Mouse (Mus musculus) heart, embryonic 12.5 days (tissue): Measurements from ENCODE around the gene Pstpip1. TPM values are rescaled to one million over a fixed set of nuclear protein-coding genes. Genes with fewer than 3 reads are reported as not detected.

Experiments used
- ATAC-seq: fragments of 200-750 bp; cut with Nextera tagmentation; 2 replicates; pipeline ENCODE4 v1.8.0; 2017; ENCODE audit warnings: moderate TSS enrichment, moderate library complexity; ENCODE audit not compliant: insufficient number of reproducible peaks, low FRiP score
- H3K27ac ChIP-seq: fragments of 300-500 bp; sonication (generic); 2 replicates; pipeline ENCODE4 v1.5.1; 2016; ENCODE audit warnings: mild to moderate bottlenecking, moderate library complexity; ENCODE audit not compliant: poor library complexity, severe bottlenecking
- H3K27me3 ChIP-seq: fragments of 300-500 bp; sonication (generic); replicated peaks from 2 replicates; pipeline ENCODE4 v1.6.1; 2016; ENCODE audit warnings: mild to moderate bottlenecking, moderate library complexity
- H3K36me3 ChIP-seq: fragments of 300-500 bp; sonication (generic); 2 replicates; pipeline ENCODE4 v1.6.1; 2016; ENCODE audit warnings: mild to moderate bottlenecking, moderate library complexity
- H3K4me1 ChIP-seq: fragments of 300-500 bp; sonication (generic); replicated peaks from 2 replicates; pipeline ENCODE4 v1.6.1; 2016; ENCODE audit warnings: mild to moderate bottlenecking
- H3K4me2 ChIP-seq: fragments of 300-500 bp; sonication (generic); 2 replicates; pipeline ENCODE4 v1.6.1; 2016; ENCODE audit warnings: mild to moderate bottlenecking, moderate library complexity
- H3K4me3 ChIP-seq: fragments of 300-500 bp; sonication (generic); 2 replicates; pipeline ENCODE4 v1.5.1; 2016; ENCODE audit warnings: mild to moderate bottlenecking
- H3K9ac ChIP-seq: fragments of 300-500 bp; sonication (generic); 2 replicates; pipeline ENCODE4 v1.6.1; 2016; ENCODE audit warnings: mild to moderate bottlenecking, moderate library complexity
- H3K9me3 ChIP-seq: fragments of 300-500 bp; sonication (generic); replicated peaks from 2 replicates; pipeline ENCODE4 v1.6.1; 2016; ENCODE audit warnings: mild to moderate bottlenecking, moderate library complexity
- WGBS: fragments of 180-500 bp; shearing (Covaris S2); methylation state at CpG from one replicate; pipeline ENCODE4 v1.1.7; 2016; 5-methylcytosine and 5-hydroxymethylcytosine counted together
- polyA plus RNA-seq: library from polyadenylated mRNA; unstranded; fragments of >200 nt; fragmentation: Nextera tagmentation; extraction: Ambion mirVana; gene quantifications from 2 replicates; pipeline ENCODE4 v1.2.1, GENCODE M21; 2016

Gene Pstpip1
- polyA plus RNA-seq, 1 experiment from 2014 or later, result 0.60 TPM

DNA sequence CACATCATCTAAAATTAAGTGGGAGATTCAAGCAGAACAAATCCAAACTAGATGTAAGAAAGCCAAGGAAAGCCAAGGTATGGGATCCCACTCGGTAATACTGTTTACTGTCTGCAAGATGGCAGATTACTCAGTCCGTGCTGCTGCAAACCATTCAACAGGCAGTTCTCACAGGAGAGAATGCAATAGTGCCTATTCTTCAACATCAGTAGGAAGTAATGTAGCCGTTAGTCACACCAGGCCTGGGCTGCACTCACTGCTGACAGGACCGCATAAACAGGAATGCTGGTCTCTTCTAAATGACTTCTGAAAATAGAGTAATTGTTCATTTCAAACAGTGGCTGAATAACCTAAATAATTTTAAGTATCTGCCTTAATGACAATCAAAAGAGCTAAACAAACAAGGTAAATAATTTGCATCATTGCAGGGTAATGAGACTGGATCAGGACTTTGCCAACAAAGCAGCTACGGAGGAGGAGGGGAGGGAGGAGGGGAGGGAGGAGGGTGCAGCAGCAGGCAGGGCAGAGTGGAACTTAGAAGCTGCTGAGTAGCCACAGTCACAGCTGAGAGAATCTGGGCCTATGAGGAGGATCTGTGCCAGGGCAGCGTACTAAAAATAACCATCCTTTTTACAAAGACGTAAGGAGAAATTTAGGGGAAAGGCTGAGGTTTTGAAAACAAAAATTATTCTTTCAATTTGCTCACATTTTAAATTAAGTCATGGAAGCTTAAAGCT is 62.2 kb downstream of the Pstpip1 start:
- peaks cover 10% of the 10 kb centered on the region for H3K36me3 ChIP-seq
- no peak overlapping the region for H3K4me3 ChIP-seq
- no peak overlapping the region for H3K9ac ChIP-seq
- H3K9me3 ChIP-seq, result no peaks in the 10 kb centered on the region
- no peaks in the 10 kb centered on the region for H3K27me3 ChIP-seq
- peak overlapping the region; percentile 13; the same call in 1 of the 2 replicates for H3K4me2 ChIP-seq
- 37% methylated on average over 7 of the region's 7 CpGs for WGBS
- peak overlapping the region; percentile 84 for H3K27ac ChIP-seq
- H3K4me1 ChIP-seq, result peaks cover 52% of the 10 kb centered on the region
- no peak for ATAC-seq

DNA sequence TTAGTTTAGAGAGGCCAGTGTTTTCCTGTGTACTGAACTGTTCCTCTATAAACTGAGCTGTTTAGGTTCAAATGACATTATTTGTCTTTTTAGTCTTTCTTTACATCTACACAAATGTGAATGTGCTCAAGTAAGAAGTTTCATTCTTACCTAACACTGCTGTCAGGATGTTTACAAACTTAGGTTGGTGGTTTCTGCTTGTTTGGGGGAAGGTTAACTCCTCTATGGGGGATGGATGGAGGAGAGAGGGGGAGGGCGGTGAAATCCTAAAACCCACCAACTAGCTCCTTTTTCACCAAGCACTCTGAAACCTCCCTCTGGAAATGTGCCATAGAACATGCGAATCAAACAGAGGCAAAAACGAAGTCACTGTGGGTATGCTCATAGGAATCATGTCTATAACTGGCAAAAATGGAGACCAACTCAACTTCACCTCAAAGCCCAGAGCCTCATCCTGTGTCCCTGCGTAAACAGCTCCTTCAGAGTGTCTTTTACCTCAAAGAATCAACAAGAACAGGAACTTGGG is 62.8 kb downstream of the Pstpip1 start:
- no peak for ATAC-seq
- H3K9me3 ChIP-seq, result no peaks in the 10 kb centered on the region
- 76% methylated on average over 4 of the region's 4 CpGs for WGBS
- no peak overlapping the region for H3K4me3 ChIP-seq
- peaks cover 52% of the 10 kb centered on the region for H3K4me1 ChIP-seq
- no peaks in the 10 kb centered on the region for H3K27me3 ChIP-seq
- peak overlapping the region; percentile 84 for H3K27ac ChIP-seq
- peaks cover 9% of the 10 kb centered on the region for H3K36me3 ChIP-seq
- no peak overlapping the region for H3K9ac ChIP-seq
- no peak overlapping the region for H3K4me2 ChIP-seq

DNA sequence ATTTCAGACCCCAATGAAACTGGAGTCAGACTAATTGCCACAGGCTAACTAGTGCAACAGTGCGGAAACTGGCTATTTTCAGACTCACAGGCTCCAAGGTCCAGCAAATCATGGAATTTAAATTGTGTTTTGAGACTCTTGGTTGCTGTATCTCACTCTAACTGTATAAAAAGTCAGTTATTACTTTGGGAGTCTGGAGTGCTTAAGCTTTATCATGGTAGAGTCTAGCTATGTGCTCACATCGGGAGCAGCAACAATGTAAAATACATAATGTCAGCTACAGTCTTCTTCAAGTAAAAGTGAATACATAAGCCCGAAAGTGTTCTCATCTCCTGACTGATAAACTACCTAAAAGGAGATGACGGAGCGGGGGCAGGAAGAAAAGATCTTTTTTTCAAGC is 64.8 kb downstream of the Pstpip1 start:
- peaks cover 55% of the 10 kb centered on the region for H3K4me1 ChIP-seq
- WGBS, result 82% methylated on average over 5 of the region's 5 CpGs
- no peaks in the 10 kb centered on the region for H3K27me3 ChIP-seq

DNA sequence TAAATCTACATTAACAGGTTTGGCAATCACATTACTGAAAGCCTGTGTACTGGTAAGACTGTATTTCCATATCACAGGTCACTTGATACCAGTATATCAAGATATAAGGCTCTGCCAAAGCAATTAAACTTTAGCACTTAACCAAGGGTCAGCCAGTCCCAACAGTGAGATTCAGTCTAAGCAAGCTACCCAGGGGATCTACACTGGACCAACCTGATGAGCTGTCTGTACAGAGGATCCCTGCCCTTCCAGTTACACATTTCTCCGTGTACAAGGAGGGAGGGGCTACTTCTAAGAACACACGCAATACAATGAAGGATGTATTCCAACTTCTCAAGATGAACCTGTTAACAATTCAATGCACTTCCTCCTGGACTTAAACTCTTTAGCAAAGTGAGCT is 68.3 kb downstream of the Pstpip1 start:
- Histone ChIP-seq H3K36me3 (no peaks in the 10 kb centered on the region), H3K9me3 (no peaks in the 10 kb centered on the region), H3K27ac (no peak overlapping the region), H3K9ac (no peak overlapping the region), H3K4me2 (no peak overlapping the region), H3K27me3 (no peaks in the 10 kb centered on the region), H3K4me1 (peaks cover 55% of the 10 kb centered on the region), H3K4me3 (no peak overlapping the region)
- no peak for ATAC-seq
- WGBS, result 67% methylated on average over 2 of the region's 2 CpGs

More for the DNA sequence above, 64.8 kb downstream of the Pstpip1 start:
- Histone ChIP-seq H3K36me3 (peaks cover 9% of the 10 kb centered on the region), H3K27ac (no peak overlapping the region), H3K4me3 (no peak overlapping the region), H3K9me3 (no peaks in the 10 kb centered on the region), H3K9ac (no peak overlapping the region), H3K4me2 (no peak overlapping the region)
- no peak for ATAC-seq

DNA sequence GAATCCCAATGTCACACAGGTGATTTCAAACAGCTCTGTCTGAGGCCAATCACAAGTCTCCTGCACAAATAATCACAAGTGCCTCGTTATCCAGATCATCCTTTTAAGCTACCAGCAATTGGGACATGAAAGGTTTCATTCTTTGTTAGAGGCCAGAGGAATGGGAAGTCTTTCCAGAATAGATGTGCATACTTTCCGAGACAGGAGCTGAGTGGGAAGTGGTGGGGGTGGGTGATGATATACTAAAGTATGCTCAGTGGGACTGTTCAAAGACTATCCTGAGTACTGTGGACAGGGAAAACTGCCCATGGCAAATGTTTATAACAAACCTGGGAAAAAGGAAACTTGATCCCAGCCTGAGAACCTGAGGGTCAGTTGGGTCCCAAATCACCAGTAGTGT is 69.7 kb downstream of the Pstpip1 start:
- Histone ChIP-seq H3K36me3 (no peaks in the 10 kb centered on the region), H3K27me3 (no peaks in the 10 kb centered on the region), H3K4me2 (peak overlapping the region; percentile 76), H3K9me3 (no peaks in the 10 kb centered on the region), H3K4me1 (peaks cover 52% of the 10 kb centered on the region), H3K4me3 (peak overlapping the region; percentile 88), H3K27ac (peak overlapping the region; percentile 35; the same call in 1 of the 2 replicates), H3K9ac (peak overlapping the region; percentile 47)
- WGBS, result 5% methylated on average over 2 of the region's 2 CpGs
- no peak for ATAC-seq

DNA sequence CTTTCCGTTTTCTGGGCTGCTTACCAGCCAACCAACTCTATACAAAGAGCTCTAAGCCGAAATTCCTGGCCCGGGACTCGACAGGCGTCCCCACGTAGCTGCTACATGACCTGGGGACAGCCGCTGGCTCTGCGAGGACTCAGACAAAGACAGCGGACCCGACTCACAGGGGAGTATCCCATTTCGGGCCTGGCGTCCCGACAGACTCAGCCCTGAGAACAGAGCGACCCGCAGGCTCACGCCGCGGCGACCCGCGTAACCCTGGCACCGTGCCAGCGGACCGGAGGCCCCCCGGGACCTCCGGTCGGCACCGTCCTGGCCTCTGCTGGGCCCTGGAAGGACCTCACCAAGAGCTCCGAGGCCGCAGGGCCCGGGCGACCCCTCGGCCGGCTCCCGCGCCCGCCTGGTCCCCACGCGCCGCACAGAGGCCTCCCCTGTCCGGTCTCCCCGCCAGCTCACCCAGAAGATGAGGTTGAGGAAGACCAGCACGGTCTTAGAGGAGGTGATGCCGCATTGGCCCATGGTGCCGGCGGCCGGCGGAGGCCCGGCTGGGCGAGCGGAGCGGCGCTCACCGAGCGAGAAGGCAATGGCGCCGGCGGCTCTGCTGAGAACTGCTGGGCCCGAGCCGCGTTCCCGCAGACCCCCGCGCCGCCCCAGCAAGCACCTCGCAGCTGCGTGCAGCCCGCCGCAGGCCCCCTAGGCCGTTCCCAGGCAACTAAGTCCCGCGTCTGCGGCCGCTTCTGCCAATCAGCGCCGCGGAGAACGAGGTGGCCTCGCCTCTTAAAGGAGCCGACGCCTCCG is 70.8 kb downstream of the Pstpip1 start:
- under 1% methylated on average over 82 of the region's 82 CpGs for WGBS
- peak overlapping the region; percentile 76 for H3K4me2 ChIP-seq
- ATAC-seq, result peak; percentile 94

DNA sequence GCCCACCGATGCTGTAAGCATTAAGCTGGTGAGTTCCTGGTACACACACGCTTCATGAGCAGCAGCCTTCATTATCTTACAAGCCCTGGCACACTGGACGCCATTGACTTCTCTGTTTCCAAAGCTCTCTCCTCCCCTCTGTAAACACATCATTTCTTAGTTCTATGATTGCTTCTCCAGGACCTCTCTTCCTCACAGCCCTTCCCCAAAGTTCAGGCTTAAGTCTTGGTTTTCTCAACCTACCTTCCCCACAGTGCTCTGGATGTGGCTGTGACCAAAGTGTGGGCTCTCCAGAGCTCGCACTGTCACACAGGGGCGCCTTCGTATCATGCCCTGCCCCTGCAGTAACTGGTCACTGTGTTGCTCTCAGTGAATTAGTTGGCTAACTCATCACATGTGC is 75.6 kb downstream of the Pstpip1 start, which contains the start of gene Tspan3:
Gene Tspan3, minus strand, starts transcription at position 101 of the 400 bp plus-strand sequence.
- H3K27ac ChIP-seq, result no peak within 1 kb of the TSS
- no peaks in the 10 kb centered on the region for H3K27me3 ChIP-seq
- ATAC-seq, result no peak
- 89% methylated on average over 6 of the region's 6 CpGs for WGBS
- no peaks in the 10 kb centered on the region for H3K36me3 ChIP-seq
- no peak within 1 kb of the TSS for H3K4me2 ChIP-seq
- peaks cover 13% of the 10 kb centered on the region; the same call in 1 of the 2 replicates for H3K4me1 ChIP-seq
- no peaks in the 10 kb centered on the region for H3K9me3 ChIP-seq
- no peak within 1 kb of the TSS for H3K4me3 ChIP-seq
- no peak within 1 kb of the TSS for H3K9ac ChIP-seq

More for the DNA sequence above, 70.8 kb downstream of the Pstpip1 start:
- Histone ChIP-seq H3K27ac (peak overlapping the region; percentile 92), H3K4me1 (peaks cover 45% of the 10 kb centered on the region), H3K9me3 (no peaks in the 10 kb centered on the region), H3K36me3 (no peaks in the 10 kb centered on the region), H3K27me3 (no peaks in the 10 kb centered on the region), H3K9ac (peak overlapping the region; percentile 98), H3K4me3 (peak overlapping the region; percentile 88)

DNA sequence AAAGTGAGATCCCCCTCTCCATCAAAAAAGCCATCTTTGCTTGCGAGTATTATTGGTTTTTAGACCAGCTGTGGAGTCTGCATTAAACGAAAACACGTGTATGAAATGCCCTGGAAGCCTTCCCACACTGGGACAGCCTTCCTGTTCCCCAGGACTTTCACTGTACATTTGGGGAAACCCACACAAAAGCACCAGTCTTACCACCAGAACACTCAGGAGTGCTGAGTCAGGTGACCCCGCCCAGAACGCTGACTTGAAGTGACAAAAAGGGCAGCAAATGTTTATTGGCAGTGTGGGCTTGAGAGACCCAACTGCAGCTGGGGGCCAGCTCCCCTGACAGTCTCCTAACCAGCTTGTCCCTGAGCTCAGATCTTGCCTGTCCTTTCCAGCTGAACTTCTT is 76.4 kb downstream of the Pstpip1 start:
- H3K4me2 ChIP-seq, result no peak overlapping the region
- no peak overlapping the region for H3K4me3 ChIP-seq
- peak; percentile 56; the same call in 1 of the 2 replicates for ATAC-seq
- H3K27me3 ChIP-seq, result no peaks in the 10 kb centered on the region
- peaks cover 12% of the 10 kb centered on the region; the same call in 1 of the 2 replicates for H3K4me1 ChIP-seq
- H3K9ac ChIP-seq, result no peak overlapping the region
- no peak overlapping the region for H3K27ac ChIP-seq
- no peaks in the 10 kb centered on the region for H3K36me3 ChIP-seq
- 51% methylated on average over 5 of the region's 5 CpGs for WGBS
- no peaks in the 10 kb centered on the region for H3K9me3 ChIP-seq

DNA sequence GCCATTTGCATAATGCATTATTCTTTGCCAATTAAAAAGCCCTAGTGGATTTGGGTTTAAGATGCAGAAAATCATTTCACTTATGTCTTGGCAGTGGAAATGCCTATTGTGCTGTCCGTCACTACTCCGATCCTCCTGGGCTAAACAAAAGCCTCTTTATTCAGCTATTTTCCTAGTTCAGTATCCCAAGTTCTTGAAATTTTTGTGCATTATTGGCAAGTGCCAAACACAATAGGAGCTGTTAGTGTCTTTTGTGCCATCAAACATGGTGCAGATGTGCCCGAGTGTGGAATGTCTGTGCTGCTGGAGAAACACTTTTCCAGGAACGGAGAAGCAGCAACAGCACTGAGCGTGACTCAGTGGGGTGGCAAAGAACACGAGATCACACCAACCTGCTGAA is 77.9 kb downstream of the Pstpip1 start:
- H3K4me1 ChIP-seq, result no peaks in the 10 kb centered on the region
- ATAC-seq, result no peak
- H3K27ac ChIP-seq, result no peak overlapping the region
- no peaks in the 10 kb centered on the region for H3K36me3 ChIP-seq
- no peak overlapping the region for H3K4me3 ChIP-seq
- 68% methylated on average over 6 of the region's 6 CpGs for WGBS
- no peak overlapping the region for H3K4me2 ChIP-seq
- H3K9ac ChIP-seq, result no peak overlapping the region
- H3K27me3 ChIP-seq, result no peaks in the 10 kb centered on the region
- H3K9me3 ChIP-seq, result no peaks in the 10 kb centered on the region

DNA sequence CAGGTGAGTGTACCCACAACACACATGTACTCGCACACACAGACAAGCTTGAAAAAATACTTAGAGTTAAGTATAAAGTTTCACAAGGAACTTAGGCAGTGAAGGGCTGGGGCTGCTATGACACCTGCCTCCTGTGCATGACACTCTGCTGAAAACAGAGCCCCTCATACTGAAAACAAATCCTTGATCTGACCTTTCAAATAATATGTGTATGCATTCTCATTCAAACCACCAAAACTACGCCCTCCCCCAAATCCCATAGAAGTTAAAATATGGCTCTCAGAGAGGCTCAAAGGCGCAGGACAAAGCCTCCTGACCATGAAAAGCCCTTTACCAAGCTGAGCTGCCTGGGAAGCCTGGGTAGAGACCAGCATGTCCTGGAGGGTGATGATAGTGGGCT is 85.6 kb downstream of the Pstpip1 start:
- no peaks in the 10 kb centered on the region for H3K9me3 ChIP-seq
- no peak overlapping the region for H3K9ac ChIP-seq
- H3K27ac ChIP-seq, result no peak overlapping the region
- no peaks in the 10 kb centered on the region for H3K27me3 ChIP-seq
- H3K4me1 ChIP-seq, result 0 out of 2 replicates have a peak, but pooled peaks cover 6% of the 10 kb centered on the region
- no peak for ATAC-seq
- H3K4me2 ChIP-seq, result no peak overlapping the region
- no peak overlapping the region for H3K4me3 ChIP-seq
- no peaks in the 10 kb centered on the region for H3K36me3 ChIP-seq
- WGBS, result 85% methylated on average over 3 of the region's 3 CpGs

DNA sequence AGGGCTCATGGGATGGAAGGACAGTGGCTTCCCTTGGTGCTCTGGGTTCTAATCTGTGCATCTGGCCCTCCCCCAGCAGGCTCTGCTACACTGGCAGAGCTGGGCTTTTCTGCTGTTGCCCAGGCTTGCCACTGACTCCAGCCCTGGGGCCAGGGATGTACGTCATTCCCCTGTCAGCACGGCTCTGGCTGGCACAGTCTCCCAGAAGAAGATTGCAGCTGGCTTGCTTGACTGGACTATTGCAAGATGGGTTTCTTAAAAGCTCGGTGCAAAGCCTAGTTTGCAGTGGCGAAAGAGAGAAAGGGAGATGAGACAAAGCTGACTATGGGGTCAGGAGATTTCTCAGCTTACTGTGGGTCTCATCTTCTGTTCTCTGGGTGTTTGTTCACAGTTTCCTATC is 87.6 kb downstream of the Pstpip1 start:
- H3K4me1 ChIP-seq, result 0 out of 2 replicates have a peak, but pooled peaks cover 6% of the 10 kb centered on the region
- WGBS, result 76% methylated on average over 4 of the region's 4 CpGs
- no peak overlapping the region for H3K27ac ChIP-seq
- no peaks in the 10 kb centered on the region for H3K36me3 ChIP-seq
- H3K9me3 ChIP-seq, result no peaks in the 10 kb centered on the region
- no peaks in the 10 kb centered on the region for H3K27me3 ChIP-seq
- no peak overlapping the region for H3K9ac ChIP-seq
- no peak overlapping the region for H3K4me2 ChIP-seq
- H3K4me3 ChIP-seq, result no peak overlapping the region
- ATAC-seq, result no peak
